Mouse (Mus musculus) gastrocnemius, adult 2 months (tissue): ENCODE measurements at regions not wholly inside any gene's neighbourhood (a gene's known extent, or its start where the extent isn't known, plus 50 kb on each side); places are given as distances from the start of the nearest gene placed in this dataset.
A peak's percentile ranks its signal among the peaks of the same experiment; 100 is the strongest.

Source experiments
- DNase-seq: peaks from one replicate; pipeline ENCODE4 v3.0.0; 2022
- H3K27ac ChIP-seq: fragments of 200-600 bp; 2 replicates; pipeline ENCODE4 v1.8.1; 2022; ENCODE audit warnings: mild to moderate bottlenecking
- H3K4me3 ChIP-seq: fragments of 200-600 bp; 2 replicates; pipeline ENCODE4 v1.8.1; 2022; ENCODE audit warnings: mild to moderate bottlenecking, moderate library complexity
- CTCF ChIP-seq: fragments of 200-600 bp; IDR thresholded peaks from 2 replicates; pipeline ENCODE4 v1.8.1; 2022; ENCODE audit warnings: antibody characterized with exemption, mild to moderate bottlenecking, moderate library complexity
- intact Hi-C: fragments of 180-260 bp; cut with DNase I; formaldehyde crosslinking; loops from one replicate; pipeline ENCODE4 v1.15.1; 2025

DNA sequence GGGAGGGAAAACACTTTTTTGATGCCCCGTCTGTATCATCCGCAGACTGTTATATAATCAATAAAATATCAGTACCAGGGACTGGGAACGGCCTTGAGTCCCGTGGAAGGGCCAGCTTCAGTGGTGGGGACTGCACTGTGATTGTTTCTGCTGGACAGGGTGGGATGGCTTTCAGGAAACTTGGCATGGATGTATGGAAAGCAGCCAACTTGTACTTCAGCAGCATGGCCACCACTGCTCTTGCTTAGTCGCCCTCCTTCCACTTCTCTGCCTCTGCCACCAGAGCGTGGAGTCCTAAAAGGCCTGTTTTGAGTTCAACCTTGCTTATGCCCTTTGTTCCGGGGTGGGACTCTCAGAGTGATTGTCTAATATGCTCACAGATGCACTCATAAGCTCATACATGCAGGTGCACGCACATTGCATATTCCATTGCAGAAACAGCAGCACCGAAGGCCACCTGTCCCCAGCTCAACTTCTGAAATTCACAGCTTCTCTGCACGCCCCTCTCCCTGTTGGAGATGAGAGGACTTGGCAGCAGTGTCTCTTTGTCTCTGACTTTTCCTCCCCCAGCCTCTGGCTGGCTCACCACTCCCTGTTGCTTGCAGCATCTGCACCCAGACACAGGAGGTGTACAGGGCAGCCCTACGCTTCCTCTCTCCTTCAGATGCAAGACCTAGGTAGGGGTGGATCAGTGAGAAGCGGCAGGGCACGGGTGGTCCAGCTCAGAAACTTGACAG lies 91.0 kb upstream of the Grik3 start:
- DNase-seq: no peak
- H3K4me3 ChIP-seq: no peak overlapping the region
- H3K27ac ChIP-seq: no peak overlapping the region
- no peak for TF ChIP-seq CTCF
- intact Hi-C loops: no loop called here

DNA sequence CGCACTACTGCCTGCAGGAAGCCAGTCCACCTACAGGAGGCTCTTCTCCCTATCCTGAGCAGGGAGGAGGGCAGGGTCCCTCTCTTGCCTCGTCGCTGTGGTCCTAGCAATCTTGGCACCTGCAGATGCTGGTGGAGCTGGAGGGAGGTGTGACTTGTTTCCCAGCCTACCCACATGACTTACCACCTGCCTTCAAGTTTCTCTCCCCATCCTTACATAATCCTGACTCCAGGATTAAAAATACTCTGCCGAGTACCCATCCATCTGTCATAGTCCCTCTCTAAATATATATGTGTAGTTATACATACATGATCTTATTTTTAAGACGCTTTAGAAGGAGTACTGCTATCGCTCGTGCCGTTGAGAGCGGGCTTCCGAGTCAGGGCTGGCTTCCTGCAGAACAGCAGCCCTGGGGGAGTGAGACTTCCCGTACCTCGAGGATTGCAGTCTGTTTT lies 93.5 kb upstream of the Grik3 start:
- Histone ChIP-seq H3K27ac (no peak overlapping the region), H3K4me3 (no peak overlapping the region)
- intact Hi-C loops: no loop called here
- no peak for TF ChIP-seq CTCF
- no peak for DNase-seq

DNA sequence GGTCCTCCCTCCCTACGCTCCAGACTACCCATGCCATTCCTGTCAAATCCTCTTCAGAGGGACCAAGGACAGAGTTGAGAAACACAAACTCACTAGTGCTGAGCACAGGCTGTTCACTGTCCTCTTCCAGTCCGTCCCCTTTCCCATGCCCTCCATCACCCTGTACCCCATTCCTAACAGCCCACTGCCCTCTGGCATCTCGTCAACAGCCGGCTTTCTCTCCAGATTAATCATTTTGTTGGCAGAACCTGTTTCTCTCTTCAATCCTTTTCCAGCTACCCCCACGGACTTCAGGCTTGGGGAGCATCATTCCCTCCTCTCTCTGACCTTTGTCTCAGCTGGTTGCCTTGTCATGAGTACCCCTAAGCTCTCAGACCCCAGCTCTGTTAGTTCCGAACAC lies 99.2 kb upstream of the Grik3 start:
- no peak for TF ChIP-seq CTCF
- intact Hi-C loops: no loop called here
- no peak overlapping the region for H3K27ac ChIP-seq
- no peak for DNase-seq
- no peak overlapping the region for H3K4me3 ChIP-seq

DNA sequence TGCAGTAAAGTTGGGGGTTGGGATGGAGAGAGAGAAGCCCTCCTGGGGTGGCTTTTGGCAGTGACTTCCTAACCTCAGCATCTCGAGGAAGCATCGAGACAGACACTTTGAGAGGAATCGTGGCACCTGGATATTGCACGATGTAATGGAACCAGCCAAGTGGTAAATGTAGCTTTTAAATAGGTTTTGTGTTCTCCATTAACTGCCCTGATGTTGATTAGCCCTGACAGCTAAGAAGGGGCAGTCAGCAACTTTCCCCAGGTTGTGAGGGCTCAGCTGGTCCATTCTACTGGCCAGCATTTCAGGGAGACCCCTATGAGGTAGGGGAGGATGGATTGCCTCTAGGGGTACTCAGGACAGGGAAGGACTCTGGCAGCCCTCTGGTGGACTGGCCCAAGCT lies 104.7 kb upstream of the Grik3 start:
- no peak for DNase-seq
- intact Hi-C loops: no loop called here
- no peak overlapping the region for H3K4me3 ChIP-seq
- TF ChIP-seq CTCF: no peak
- H3K27ac ChIP-seq: no peak overlapping the region

DNA sequence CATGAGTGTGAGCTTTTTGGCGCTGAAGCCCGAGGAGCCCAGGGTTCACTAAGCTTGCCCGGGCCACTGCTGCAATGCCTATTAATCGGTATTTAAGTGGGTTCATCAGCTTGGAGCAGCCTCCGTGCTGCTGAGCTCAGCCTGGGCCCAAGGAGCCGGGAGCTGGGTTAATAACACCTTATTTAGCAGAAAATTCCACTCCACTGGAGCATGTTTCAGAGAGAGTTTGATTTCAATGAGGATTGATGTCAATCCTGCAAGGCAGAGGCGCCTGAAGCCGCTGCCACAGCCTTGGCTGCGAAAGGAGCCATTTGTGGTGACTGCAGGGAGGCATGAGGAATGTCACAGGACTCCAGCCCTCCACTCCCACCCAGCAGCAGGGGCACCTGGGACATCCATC lies 126.5 kb upstream of the Grik3 start:
- TF ChIP-seq CTCF: no peak
- intact Hi-C loops: no loop called here
- Histone ChIP-seq H3K27ac (no peak overlapping the region), H3K4me3 (no peak overlapping the region)
- DNase-seq: no peak

DNA sequence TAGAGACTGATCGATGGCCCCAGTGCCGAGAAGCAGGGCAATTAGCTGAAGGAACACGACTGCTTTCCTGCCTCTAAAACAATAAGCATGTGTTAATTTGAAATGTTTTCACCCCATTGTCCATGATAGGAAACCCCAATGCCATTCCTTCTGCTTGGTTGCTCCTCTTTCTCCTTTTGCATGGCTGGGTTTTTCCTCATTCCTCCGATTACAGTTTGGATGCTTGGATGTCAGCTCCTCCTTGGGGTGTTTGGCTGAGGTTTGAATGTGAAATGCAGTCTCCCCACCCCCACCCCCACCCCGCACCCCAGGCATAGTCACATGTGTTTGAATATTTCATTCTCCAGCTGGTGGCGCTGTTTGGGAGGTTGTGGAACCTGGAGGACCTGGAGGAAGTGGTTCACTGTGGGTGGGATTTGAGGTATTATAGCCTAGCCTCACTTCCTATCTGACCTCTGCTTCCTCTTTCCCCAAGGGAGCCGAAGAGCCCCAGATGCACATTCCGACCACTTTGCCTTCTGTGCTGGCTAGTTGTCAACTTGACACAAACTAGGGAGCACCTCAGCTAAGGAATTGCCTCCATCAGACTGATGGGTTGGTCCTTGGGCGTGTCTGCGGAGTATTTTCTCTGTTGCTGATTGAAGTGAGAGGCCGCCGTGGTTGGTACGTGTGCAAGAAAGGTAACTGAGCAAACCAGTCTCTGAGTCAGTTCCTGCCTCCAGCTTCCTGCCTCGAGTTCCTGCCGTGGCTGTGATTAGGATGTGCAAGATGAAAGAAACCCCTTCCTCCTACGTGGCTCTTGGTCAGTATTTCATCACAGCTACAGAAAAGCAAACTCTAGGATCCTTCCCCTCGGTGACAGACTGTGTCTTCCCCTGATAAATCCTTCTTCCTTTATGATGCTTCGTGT lies 128.6 kb upstream of the Grik3 start:
- TF ChIP-seq CTCF: no peak
- no peak for DNase-seq
- intact Hi-C loops: no loop called here
- Histone ChIP-seq H3K4me3 (no peak overlapping the region), H3K27ac (no peak overlapping the region)

DNA sequence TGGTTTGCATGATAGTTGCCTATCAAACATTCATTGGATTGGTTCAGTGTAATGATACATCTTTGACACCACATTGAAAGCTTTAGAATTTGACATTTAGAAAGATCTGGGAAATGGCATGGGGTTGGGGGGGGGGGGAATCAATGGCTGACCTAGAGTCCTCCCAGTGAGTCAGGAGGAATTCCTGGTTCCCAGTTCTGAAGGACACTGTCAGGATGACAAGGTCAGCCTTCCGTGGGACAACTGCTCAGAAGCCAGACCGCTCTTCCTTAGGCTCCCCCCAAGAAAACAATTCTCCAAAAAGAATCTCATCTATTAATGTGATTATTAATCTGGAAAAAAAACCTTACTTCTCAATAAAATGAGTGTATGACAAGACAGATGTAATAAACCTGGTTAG lies 132.1 kb upstream of the Grik3 start:
- intact Hi-C loops: no loop called here

DNA sequence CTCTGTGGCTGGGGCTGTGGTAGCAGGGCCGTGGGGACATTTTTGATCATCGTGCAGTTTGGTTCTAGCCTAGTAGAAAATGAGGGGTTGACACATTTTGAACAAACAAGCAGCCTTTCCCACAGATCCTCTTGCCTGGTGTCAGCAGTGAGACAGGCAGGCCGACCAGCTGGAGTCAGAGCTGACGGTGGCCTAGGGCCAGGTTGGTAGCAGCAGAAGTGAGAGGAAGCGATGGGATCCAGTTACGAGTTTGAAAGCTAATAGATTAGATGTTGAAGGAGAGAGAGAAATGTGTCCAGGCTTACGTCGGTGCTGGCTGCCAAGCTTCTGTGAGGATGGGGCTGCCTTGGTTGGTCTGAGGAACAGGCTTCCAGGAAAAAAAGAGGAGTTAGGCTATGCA lies 134.1 kb upstream of the Grik3 start:
- intact Hi-C loops: no loop called here
- DNase-seq: peak; percentile 21
- no peak overlapping the region for H3K4me3 ChIP-seq
- TF ChIP-seq CTCF: no peak
- no peak overlapping the region for H3K27ac ChIP-seq

More for the DNA sequence above, 132.1 kb upstream of the Grik3 start:
- no peak for DNase-seq
- no peak overlapping the region for H3K4me3 ChIP-seq
- no peak overlapping the region for H3K27ac ChIP-seq
- TF ChIP-seq CTCF: no peak

DNA sequence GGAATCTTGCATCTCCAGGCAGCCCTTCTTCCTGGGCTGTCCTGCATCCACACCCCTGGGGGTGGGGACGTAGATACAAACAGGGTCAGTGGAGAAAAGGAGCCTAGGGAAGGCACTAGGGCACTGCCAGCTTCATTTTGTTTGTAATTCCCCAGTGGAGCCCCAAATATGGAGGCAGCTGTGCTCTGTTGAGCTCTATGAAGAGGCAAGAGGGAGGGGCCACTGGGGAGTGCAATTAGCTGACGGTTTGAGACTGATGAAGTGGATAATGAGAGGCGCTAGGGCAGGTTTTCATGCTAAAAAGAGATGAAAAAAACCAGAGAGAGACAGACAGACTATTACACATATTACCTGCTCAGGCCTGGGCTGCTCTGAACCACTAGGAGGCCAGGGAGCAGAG lies 135.8 kb upstream of the Grik3 start:
- intact Hi-C loops: no loop called here
- no peak for DNase-seq
- Histone ChIP-seq H3K4me3 (no peak overlapping the region), H3K27ac (no peak overlapping the region)
- no peak for TF ChIP-seq CTCF

DNA sequence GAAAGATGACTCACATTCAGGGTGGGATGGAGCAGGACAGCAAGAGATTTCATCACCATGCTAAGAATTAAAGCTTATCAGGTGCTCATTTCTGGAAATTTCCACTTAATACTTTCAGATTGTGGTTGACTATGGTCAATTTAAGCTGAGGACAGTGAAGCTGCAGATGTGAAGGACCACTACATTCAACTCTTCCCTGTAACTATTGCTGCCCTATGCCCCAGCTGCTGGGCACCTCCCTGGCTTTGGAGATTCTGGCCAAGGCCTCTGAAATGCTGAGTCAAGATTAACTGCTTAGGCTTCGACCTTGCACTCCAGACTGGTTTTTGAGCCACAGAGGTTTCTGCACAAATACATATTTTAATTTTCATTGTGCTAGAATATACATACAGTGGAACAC lies 140.4 kb upstream of the Grik3 start:
- TF ChIP-seq CTCF: no peak
- Histone ChIP-seq H3K27ac (no peak overlapping the region), H3K4me3 (no peak overlapping the region)
- intact Hi-C loops: no loop called here
- DNase-seq: no peak

DNA sequence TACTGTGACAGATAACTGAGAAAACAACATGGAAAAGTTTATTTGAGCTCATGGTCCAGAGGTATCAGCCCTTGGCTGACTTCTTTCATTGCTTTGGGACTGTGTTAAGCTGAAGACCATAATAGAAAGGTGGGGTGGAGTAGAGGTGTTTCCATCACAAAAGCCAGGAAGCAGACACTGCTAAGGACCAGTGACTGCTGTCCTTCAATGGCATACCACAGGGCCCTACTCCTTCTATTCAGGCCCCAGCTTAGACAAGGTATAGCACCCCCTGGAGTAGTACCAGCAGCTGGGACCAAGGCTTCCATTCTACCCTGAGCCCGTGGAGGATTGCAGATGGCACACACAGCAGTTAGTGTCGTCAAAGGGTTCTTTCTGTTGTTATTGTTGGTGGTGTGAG lies 151.4 kb upstream of the Grik3 start:
- TF ChIP-seq CTCF: no peak
- Histone ChIP-seq H3K27ac (no peak overlapping the region), H3K4me3 (no peak overlapping the region)
- DNase-seq: no peak
- intact Hi-C loops: no loop called here

DNA sequence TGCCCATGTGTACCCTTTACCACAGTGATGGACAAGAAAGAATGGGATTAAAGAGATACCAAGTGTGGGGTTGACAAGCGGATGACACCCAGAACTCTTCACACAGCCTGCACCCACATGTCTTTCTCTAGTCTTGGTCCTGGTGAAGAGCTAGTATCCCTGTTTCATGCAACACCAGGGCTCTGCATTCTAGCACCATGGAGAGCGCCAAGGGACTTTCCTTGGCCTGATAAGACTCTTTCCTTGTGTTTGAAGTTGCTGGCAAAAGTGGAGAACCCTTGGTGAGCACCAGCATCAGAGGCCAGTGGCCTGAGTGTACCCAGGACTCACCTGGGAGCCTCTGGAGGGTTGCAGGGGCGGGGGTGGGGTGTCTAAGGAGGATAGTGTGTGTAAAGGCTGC lies 161.7 kb upstream of the Grik3 start:
- intact Hi-C loops: no loop called here
- H3K27ac ChIP-seq: no peak overlapping the region
- no peak overlapping the region for H3K4me3 ChIP-seq
- no peak for DNase-seq
- no peak for TF ChIP-seq CTCF

DNA sequence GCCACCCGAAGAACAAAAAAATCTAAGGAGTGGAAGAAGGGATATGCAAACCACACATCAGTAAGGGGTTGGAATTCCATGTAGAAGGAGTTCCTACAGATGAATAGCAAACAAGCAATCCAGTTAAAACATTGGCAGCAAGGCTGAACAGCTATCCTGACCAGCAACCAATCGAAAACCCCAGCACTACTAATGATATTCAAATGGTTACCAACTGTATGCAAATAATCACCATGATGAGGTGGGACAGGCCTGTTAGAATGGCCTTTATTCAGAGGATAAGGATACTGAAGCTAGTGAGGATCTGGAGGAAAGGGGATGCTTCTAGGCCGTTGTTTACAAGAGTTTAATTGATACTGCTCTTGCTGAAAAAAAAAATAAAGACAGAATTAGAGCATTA lies 166.0 kb upstream of the Grik3 start:
- Histone ChIP-seq H3K27ac (no peak overlapping the region), H3K4me3 (no peak overlapping the region)
- TF ChIP-seq CTCF: no peak
- intact Hi-C loops: no loop called here
- no peak for DNase-seq

DNA sequence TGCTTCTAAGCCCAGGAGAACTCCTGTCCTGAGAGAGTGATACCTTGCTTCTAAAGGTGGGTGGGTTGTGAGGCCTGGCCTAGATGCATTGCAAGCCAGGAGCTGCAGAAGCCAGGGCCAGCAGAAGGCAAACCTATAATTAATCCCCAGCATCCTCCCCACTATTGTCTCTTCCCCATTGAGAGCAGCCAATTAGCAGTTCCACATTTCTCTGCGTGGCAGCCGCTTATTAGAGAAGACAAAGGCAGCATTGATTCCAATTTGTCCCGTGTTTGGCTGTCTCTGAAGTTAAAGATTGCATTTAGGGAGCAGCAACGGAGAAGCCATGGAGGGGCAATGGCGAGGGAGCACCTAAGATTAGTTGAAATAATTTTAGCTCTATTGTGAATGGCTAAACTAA lies 171.2 kb upstream of the Grik3 start:
- DNase-seq: no peak
- H3K4me3 ChIP-seq: no peak overlapping the region
- no peak for TF ChIP-seq CTCF
- H3K27ac ChIP-seq: no peak overlapping the region
- intact Hi-C loops: no loop called here
